Mouse (Mus musculus): ENCODE measurements around the gene Prr5l.

Gene Prr5l

DNA sequence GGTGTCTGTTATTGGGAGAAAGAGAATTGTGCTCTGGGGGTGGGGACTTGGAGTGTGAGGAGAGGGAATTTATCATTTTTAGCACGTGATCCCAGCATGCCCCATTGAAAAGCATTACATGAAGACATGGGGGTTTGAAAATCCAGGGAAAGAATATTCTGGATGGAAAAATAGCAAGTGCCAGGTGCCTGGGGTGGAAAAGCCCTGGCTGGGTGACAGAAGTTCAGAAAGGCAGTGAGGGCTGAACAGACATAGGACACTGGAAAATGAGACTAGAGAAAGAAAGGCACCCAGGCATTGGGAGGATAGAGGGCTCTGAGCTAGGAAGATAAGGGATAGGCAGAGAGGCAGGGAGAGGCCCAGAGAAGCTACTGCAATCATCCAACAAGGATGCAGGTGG is 62.0 kb downstream of the Prr5l start:
- DNase-seq: no peak

DNA sequence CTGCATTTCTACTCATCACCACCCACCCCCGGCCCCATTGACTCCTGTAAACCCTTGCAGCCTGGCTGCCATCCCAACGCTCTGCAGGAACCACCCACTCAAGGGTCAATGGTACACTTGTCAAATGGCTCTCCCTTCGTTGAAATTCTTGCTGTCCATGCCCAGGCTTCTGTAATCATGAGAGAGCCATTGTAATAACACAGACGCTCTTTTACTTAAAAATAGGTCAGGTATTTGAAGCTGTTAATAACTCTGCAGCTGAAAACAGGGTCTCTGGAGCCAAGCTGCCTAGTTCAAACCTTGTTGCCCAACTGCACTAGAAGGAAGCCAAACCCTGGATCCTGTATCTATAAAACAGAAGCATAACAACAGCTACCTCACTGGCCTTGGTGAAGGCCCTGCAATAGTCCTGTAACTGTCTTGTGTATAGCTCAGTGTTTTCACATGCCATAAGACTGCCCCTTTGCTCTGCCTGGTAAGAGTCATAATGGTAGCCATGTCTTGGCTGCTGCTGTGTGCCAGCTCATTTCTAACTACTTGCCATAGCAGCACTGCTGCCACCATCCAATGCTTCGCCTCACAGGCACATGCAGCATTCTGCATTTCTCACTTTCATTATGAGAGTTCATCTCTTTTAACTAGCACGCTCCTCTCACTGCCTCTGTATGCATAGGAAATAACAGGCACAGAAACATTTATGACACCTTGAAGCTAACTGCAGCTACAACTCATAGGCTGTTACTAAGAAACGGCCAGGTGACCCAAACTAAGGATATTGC is 63.7 kb downstream of the Prr5l start:
- DNase-seq: no peak

DNA sequence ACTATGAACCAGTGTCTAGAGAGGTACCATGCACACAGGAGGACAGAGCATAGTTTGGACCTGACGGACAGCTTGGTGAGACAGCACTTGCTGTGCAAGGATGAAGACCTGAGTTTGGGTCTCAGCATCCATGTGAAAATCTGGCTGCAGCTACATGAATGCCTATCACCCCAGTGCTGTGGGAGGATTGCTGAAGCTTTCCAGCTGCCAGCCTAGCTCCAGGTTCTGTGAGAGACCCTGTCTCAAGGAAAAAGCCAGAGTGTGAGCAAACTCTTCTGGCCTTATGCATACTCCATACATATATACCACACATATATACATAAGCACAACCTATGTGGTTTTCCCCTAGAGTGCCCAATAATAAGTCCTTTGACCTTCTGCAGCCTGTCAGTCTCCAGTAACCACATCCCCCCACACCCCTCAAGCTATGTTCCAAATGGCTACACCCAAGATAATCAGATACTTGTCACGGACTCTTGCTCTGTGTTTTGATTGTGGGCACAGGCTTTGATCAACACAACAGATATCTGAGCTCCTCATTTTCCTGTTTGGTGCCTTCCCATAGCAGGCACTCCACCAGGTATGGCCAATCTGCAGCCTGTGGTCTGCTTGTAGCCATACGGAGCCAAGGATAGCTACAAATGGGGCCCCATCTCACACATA is 66.0 kb downstream of the Prr5l start:
- DNase-seq: no peak

DNA sequence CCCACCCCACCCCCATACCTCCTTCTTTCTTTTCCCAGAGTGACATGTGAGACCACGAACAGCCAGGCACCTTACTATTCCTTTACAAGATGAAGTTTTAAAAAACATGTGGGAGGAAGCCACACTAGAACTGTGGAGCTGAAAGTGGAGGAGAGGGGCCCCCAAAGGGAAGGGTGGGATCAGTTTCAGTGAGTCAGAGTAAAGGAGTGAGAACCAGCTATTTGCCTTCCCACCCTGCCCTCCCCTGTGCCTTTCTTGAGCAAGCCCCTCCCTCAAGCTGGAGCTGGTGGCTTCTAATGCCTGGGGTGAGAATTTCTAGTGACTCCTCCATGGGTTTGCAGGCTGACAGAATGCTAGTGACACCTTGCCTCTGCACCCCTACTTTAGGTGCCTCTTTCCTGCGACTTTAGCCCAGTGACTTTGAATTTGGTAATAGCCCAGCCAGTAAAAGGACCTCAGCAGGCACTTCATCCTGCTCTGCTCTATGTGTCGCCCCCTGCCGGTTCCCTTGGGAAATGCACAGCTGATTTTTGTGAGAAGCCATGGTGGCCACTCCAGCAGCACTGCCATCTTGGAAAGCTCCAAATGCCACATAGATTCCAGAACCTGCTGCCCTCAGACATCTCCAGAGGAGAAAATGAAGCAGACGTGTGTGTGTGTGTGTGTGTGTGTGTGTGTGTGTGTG is 67.4 kb downstream of the Prr5l start:
- DNase-seq: no peak

DNA sequence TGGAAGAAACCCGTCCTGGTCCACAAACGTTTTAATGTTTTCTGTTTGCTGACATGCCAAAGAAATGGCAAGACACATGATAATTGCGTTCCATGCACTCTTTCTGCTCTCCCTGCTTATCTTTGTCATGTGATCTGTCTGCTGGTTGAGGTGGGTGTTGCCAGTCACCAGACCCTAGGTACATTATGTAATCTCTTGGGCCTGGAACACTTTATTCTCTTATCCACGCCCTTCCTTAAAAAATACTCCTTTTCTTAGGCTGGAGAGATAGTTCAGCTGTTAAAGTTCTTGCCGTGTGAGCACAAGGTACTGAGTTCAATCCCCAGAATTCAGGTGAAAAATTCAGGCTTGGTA is 68.6 kb downstream of the Prr5l start:
- peak in 1 of 2 experiments; percentile 37 for DNase-seq

DNA sequence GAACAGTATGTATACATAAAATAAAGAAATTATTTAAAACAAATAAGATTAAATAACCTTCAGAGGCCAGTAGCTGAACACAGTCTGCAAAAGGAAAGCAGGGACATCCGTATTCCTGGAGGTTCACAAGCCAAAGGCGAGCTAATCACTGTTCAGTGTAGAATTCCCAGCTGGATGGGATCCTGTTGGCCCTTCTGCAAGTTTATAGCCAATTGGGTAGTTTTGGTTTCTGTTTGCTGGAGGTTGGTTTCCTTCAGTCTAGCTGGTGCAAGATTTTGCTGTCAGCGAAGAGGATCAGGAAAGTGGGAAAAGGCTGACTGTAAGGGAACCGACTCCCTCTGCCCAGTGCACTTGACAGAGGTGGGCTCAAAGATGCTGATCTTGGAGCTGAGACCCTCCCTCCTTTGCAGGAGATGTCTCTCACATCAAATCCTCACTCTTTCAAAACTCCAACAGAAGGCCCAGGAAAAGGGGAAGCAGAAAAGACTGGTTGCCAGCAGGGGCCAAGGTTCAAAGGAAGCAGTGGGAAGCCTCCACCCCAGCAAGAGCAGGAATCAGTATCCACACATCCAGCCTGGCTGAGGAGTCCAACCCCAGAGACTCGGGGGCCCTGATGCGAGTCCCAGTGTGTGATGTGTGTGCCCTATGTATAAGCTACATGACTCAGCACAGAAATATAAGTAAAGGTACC is 69.1 kb downstream of the Prr5l start:
- DNase-seq: peak in 1 of 2 experiments; percentile 26

DNA sequence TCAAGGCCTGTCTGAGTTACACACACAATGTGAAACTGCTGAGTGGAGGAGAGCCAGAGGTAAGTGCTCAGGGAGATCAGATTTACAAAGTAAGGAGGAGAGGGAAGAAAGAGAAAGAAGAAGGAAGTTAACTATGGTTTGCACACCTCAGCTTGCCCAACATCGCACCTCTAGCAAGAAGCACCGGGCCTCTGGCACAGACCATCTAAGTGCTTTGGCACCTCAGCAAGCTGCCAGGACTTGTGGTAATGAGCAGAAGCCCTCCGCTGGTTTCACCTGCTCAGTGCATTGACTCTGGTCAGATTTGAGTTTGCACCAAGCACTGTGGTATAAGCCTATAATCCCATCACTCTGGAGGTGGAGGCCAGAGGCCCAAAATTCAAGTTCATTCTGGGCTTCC is 70.9 kb downstream of the Prr5l start:
- DNase-seq: no peak

DNA sequence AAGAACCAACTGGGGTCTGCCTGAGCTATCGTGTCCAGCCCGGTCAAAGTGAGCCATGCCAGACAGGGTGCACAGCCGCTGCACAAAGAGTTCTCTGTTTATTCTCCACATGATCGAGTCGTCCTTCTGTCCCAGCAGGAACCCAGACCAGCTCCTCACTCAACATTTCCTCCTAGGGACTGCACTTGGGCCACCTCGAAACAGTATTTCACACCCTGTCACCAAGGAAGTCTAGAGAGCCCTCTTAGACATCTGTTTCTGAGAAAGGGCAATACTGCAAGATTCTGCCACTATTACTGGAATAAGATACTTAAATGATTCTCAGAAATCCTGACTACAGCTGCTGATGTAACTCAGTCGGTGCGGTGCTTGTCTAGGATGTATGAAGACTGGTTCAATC is 72.1 kb downstream of the Prr5l start:
- DNase-seq: no peak

DNA sequence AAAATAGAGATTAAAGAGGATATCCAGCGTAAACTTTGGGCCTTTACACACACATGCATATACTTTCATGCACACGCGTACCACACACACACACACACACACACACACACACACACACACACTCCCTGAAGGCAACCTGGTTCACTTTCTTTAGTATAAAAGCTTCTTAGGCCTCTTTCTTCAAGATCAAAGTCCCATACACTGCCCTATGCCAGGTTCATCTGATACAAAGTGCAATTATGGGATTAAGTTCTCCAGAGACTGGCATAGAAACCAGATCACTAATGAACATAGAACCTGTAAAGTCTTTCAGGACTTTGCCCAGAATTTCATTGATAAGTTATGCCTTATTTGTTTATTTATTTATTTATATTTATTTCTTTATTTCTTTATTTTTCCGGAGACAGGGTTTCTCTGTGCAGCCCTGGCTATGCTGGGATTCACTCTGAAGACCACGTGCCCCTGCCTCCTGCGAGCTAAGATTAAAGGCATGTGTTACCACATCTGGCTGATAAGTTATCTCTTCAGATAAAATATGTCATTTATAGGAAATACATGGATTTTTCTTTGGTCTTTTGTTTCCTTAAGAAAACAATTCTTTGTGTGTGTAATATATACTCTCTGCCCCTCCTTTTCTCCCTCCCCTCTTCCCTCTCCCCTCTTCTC is 73.1 kb downstream of the Prr5l start:
- no peak for DNase-seq

DNA sequence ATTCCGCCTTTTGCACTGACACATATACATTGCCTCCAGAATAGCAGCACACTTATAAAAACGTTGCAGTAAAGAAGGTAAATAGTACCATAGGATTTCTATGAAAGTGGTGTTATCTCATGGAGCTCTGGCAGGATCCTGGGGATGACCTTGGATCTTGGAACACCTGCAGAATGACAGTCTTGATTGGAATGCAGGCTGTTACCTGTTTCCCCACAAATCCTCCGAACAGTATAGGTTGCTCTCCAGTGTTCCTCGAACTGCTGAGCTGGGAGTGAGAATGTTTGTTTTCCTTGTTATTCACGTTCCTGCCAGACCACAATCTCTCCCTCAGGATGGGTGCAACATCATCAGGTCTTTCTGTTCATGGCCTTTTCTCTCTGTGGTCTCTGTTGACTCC is 75.1 kb downstream of the Prr5l start:
- no peak for DNase-seq

DNA sequence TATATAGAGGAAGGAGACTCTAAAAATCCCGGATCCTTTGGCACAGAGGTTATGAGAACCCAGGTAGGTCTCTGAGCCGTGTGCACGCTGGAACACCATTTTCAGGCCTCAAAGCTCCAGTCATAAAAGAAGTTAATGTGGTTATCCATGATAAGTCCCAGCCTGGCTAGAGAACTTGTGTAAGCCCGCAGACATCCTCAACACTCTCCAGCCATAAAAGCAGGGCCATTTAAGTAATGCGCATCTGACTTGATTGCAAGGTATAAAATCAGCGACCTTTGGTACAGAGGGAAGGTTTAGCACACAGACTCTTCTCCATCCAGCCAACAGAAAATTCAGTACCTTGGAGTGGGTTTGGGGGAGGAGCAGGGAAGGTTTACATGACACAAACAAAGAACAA is 80.6 kb downstream of the Prr5l start:
- no peak for DNase-seq

DNA sequence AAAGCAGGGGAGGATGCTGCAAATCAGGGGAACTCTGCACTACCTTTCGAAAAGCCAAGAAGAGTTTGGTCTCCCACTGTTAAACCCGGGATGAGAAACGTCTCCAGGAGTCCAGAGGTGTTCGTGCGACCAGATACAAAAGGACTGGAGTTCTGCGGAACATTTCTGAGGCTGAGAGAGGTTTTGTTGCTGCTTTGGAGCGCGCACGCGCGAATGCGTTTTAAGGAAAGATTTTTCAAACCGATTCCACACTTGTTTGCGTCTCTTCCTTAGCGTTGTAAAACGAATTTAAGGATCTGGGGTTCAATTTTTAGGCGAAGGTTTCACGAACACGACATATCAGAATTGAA is 85.0 kb downstream of the Prr5l start:
- no peak for DNase-seq

DNA sequence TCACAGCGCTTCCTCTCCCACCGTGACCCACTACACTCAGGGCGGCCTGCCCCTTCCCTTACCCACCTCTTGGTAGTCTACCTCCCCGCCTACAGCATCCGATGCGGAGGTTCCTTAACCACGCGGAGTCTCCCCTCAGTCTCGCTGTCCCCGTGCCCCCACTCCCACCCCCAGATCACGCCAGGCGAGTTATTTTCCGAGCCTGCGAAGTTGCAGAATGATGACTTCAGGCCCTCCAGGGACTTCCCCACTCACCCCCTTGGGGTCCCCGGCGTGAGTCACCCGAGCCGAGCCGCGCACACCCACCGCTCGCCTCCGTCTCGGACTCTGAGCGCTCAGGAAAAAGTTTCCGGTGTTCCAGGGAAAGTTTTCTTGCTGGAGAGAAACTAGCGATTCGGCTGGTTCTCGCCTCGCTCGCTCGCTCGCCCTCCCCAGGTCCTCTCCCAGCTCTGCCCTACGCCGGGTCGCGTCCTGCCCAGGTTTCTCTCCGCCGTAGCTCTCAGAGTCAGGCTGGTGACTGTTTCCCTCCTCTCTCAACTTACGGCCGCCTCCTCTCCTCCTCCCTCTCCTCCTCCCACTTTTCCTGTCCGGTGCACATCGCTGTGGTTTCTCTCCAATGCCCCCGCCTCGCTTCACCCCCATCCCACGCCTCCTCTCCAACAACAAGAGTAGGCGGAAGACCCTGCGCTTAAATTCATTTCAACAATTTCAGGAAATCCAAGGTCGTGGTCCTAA is 85.5 kb downstream of the Prr5l start:
- DNase-seq: peak; percentile 62 to 63

DNA sequence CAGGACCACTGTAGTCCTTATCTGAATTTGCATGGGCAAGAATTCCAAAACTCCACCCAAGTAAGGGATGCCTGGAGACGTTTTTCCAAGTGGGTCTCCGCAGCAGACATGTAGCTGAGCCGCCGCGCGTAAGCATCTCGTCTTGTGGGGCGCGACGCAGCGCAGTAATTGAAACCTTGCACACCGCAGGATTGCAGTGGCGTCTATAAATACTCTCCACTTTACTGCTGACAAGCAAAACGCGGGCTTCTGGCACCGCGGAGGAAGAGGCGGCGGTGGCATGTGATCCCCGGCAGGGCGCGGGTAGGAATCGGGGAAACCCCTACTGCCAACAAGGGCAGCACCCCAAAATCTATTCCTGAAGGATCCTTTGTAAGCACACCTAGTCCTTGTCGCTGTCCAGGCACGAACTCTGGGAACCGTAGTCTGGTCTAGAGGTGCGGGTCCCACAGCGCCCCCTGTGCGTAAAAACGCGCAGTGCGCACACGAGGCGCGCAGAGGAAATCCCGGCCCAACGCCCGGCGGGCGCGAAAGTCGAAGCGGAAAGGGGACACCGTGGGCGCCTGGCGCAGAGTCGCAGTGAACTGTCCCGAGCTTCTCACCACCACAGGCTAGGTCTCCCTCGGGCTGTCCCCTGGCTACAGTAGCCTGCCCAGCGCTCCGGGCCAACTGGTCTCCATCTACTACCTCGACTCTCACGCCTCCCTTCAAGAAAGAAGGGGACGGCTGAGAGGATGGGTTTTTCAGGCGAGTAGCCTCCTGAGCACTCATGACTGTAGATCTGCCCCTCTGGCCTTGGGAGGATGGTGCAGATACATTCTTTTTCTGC is 86.3 kb downstream of the Prr5l start:
- DNase-seq: peak; percentile 81 to 82

DNA sequence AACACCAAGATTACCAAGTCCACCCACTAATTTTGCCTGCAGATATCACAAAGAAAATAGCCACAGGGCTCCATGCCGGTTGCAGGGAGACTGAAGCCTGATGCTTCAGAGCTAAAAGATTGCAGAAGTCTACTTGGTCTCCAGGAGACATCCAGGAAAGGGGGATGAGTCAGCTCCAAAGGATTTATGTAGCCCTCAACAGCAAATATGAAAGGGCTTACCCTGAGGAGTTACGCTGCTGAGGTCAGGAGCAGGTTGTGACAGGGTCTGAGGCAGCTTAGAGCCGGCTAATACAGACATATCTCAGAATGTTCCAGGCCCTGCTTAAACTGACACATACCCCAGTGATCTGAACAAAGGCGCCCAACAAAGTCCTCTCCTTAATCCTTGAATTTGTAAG is 90.7 kb downstream of the Prr5l start:
- no peak for DNase-seq

DNA sequence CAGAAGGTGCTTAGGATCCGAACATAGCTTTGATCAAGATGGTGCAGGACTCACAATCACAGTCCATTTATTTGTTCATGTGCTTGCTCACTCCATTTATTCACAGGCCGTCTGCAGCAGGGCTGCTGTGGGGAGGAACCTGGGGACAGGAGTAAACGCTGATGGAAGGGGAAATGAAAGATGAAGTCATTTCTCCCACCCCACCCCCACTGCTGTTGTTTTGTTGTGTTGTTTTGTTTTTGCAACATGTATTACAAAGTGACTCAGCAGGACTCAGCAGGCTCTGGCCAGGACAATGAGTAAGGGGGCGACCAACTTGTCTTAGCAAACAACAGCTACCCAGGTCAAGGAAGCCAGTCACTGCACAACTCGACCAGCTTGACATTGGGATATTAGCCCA is 99.6 kb downstream of the Prr5l start:
- no peak for DNase-seq

DNA sequence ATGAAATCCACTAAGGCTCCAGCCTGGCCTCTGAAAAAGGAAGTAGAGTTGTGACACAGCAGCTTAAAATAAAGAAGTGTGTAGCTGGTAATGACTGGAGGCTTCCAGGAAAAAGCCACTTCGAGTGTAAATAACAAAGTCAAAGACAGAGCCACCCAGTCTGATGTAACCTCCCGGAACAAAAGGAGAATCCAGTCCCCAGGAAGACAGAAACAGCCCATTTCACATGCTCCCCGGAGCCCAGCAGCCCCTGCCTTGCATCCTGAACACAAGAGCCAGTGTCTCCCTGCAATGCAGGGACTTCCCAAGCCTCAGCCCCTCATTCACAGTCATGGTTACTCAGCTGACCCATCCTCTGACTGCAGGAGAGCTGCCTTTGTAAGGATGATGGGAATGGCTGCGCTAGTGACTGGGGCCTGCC is 101.5 kb downstream of the Prr5l start:
- DNase-seq: no peak

DNA sequence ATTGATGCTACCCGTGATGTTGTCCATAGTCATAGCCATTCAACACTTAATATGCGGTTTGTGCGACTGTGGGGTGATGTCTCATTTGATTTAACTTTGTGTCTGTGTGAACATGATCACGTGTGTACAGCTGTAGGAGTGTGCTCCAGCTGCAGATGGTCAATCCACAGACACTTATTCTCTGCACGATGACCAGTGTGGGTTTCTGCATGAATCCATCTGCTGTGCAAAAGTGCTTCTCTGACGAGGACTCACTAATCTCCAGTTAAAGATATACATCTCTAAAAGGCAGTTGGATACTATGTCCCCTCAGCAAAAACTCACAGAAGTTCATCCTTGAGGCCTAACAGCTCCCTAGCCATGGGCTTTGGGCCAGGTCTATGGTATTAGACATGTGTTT is 104.7 kb downstream of the Prr5l start:
- DNase-seq: no peak

DNA sequence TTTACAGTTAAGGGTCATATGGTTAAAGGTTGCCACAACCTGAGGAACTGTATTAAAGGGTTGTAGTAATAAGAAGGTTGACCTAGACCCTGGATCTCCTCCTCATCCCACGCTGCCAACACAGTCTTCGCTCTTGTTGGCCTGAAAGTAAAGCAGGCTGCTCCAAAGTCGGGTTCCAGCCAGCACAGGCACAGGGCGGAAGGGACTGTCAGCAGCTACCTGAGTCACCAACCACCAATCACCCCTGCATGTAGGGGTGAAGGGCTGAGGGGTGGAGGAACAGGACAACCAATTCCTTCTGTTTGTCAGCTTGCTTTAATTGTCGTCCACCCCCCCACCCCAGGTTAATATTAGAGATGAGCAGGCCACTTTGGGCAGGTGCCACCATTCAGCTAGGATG is 119.3 kb downstream of the Prr5l start:
- DNase-seq: no peak

DNA sequence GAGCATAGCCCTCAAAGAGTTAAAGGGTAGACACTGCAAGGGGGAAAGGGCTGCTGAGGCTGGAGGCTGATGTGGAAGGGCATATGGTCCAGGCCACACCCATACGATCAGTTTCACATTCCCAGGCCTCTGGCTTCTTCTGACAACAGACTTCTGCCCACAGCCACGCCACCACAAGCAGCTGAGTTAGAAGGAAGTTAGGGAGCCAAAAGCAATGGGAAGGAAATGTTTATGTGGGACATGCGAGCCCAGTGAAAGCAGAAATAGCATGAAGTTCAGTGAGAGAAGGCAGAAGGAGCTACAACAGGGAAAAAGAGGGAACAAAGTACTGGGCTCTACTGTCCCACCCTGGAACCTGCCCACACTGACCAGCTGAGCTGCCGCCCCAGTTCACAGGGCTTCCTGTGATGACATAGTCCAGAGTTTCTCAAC is 119.9 kb downstream of the Prr5l start:
- DNase-seq: peak; percentile 62 to 63

DNA sequence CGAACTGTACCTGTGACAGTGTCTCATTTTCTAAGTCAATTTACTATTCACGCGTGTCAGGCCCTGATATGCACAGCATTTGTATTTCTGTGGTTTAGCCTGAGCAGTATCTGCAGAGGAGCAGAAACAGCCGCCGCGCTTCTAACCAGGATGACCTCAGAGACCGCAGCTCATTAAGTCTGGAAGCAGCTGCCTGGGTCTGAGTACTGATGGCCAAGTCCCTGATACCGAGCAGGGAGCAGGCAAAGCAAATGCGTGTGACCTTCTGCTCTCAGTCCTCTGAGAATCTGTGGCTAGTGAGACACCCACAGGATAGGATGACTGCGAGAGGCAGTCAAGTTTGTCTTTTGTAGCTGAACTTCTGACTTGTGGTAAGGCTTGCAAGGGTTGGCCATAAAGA is 120.4 kb downstream of the Prr5l start:
- peak in 1 of 2 experiments; percentile 33 for DNase-seq
